Comparison of ENCODE assay signal across 23 mouse cellular contexts in genomic region chr13:52019647-52020046, GRCm38 (mm10).
DNase-seq lines count a peak whose midpoint lies in the region; ATAC-seq and TF ChIP-seq lines count a peak whose summit lies in the region.
"Had no signal": no experiment of that assay in that cellular context is flagged by ENCODE, and none has a peak within 500 bp of the region (broad histone marks: within the 10 kb centered on the region; RNA-seq: fewer than 3 reads in every experiment).

No protein-coding gene starts in this region.

- ATAC-seq in forebrain, embryonic 14.5 days = no peak
- no peak for ATAC-seq in forebrain, embryonic 12.5 days (ENCODE audit: low FRiP score)
- no peak for ATAC-seq in frontal cortex, adult (ENCODE audit: low TSS enrichment)
- ATAC-seq: CD4-positive, CD25-positive, alpha-beta regulatory T cell, adult 4 months; forebrain, embryonic 13.5 days had no signal

- WGBS in forebrain, embryonic 14.5 days = 89% methylated on average over 8 of the region's 8 CpGs
- WGBS in forebrain, embryonic 12.5 days = 90% methylated on average over 8 of the region's 8 CpGs
- WGBS in limb, embryonic 10.5 days = 91% methylated on average over 8 of the region's 8 CpGs

- DNase-seq in forebrain, embryonic 14.5 days (ENCODE audit: low spot score) = peak; percentile 55
- peak; percentile 32 to 70 for DNase-seq in layer of hippocampus, adult 18-20 months (ENCODE audit: low spot score in 2 of 2)
- no peak for DNase-seq in layer of hippocampus, postnatal 25 days (ENCODE audit: extremely low spot score in 1 of 2, low spot score in 1 of 2)
- DNase-seq in layer of hippocampus, adult 2 months (ENCODE audit: low spot score in 2 of 2) = peak; percentile 37 to 41
- no peak for DNase-seq in limb, embryonic 10.5 days (ENCODE audit: low spot score)
- no peak for DNase-seq in left cerebral cortex, adult 11 months (ENCODE audit: low spot score)
- DNase-seq: adrenal gland, postnatal 10 days; B cell, adult 2 months; cerebellum, adult 11-12 months; cerebellum, adult 9-10 months; cerebellum, postnatal 36 days; gastrocnemius, postnatal 14 days; heart, adult 2 months had no signal

- H3K9me3 ChIP-seq in forebrain, embryonic 14.5 days (replicated peaks; ENCODE audit: control insufficient read depth, low read length) = no peaks in the 10 kb centered on the region
- no peaks in the 10 kb centered on the region for H3K9me3 ChIP-seq in forebrain, embryonic 12.5 days
- H3K9me3 ChIP-seq in limb, embryonic 10.5 days (replicated peaks) = no peaks in the 10 kb centered on the region
- H3K9me3 ChIP-seq: embryonic facial prominence, embryonic 15.5 days; forebrain, embryonic 13.5 days; G1E; heart, embryonic 12.5 days; hindbrain, embryonic 10.5 days had no signal

- no peaks in the 10 kb centered on the region for H3K36me3 ChIP-seq in forebrain, embryonic 14.5 days (ENCODE audit: control insufficient read depth, insufficient read depth, low read length)
- no peaks in the 10 kb centered on the region for H3K36me3 ChIP-seq in forebrain, embryonic 12.5 days (replicated peaks)
- H3K36me3 ChIP-seq in limb, embryonic 10.5 days = no peaks in the 10 kb centered on the region
- H3K36me3 ChIP-seq: embryonic facial prominence, embryonic 15.5 days; G1E; heart, embryonic 12.5 days; hindbrain, embryonic 10.5 days had no signal

- no peak overlapping the region for H3K4me2 ChIP-seq in forebrain, embryonic 14.5 days (ENCODE audit: low read length)
- H3K4me2 ChIP-seq in forebrain, embryonic 12.5 days = no peak overlapping the region
- H3K4me2 ChIP-seq: embryonic facial prominence, embryonic 15.5 days; forebrain, embryonic 13.5 days; heart, embryonic 12.5 days; hindbrain, embryonic 14.5 days had no signal

- H3K4me1 ChIP-seq in forebrain, embryonic 14.5 days (ENCODE audit: control insufficient read depth, insufficient read depth, low read length) = peaks cover 20% of the 10 kb centered on the region
- H3K4me1 ChIP-seq in forebrain, embryonic 12.5 days = peaks cover 31% of the 10 kb centered on the region
- peaks cover 60% of the 10 kb centered on the region for H3K4me1 ChIP-seq in limb, embryonic 10.5 days

- H3K27me3 ChIP-seq in forebrain, embryonic 14.5 days (replicated peaks; ENCODE audit: control insufficient read depth, insufficient read depth, low read length) = no peaks in the 10 kb centered on the region
- H3K27me3 ChIP-seq in forebrain, embryonic 12.5 days = peaks cover 20% of the 10 kb centered on the region
- no peaks in the 10 kb centered on the region for H3K27me3 ChIP-seq in limb, embryonic 10.5 days (ENCODE audit: low read depth, poor library complexity, severe bottlenecking)
- H3K27me3 ChIP-seq: embryonic facial prominence, embryonic 15.5 days; forebrain, embryonic 13.5 days; heart, embryonic 12.5 days had no signal

- no peak overlapping the region for H3K27ac ChIP-seq in forebrain, embryonic 14.5 days (ENCODE audit: low read depth, low read length)
- H3K27ac ChIP-seq in forebrain, embryonic 12.5 days = no peak overlapping the region
- H3K27ac ChIP-seq in layer of hippocampus, adult 2 months = no peak overlapping the region
- H3K27ac ChIP-seq in limb, embryonic 10.5 days = 0 out of 2 replicates have a peak overlapping the region, but pooled peaks have one; percentile 15
- H3K27ac ChIP-seq: embryonic facial prominence, embryonic 15.5 days; forebrain, embryonic 13.5 days; heart, adult 2 months; hindbrain, embryonic 10.5 days; hindbrain, embryonic 14.5 days had no signal

- TF ChIP-seq CTCF in layer of hippocampus, adult 2 months (conservative IDR thresholded peaks at IDR 0.05) = no peak

- no peak overlapping the region for H3K9ac ChIP-seq in forebrain, embryonic 14.5 days (ENCODE audit: low read length)
- no peak overlapping the region for H3K9ac ChIP-seq in forebrain, embryonic 12.5 days
- H3K9ac ChIP-seq: embryonic facial prominence, embryonic 15.5 days; forebrain, embryonic 13.5 days; heart, embryonic 12.5 days; hindbrain, embryonic 14.5 days had no signal

- no peak overlapping the region for H3K4me3 ChIP-seq in forebrain, embryonic 14.5 days (ENCODE audit: low read depth, low read length)
- H3K4me3 ChIP-seq in forebrain, embryonic 12.5 days (replicated peaks) = no peak overlapping the region
- H3K4me3 ChIP-seq in layer of hippocampus, adult 2 months = no peak overlapping the region
- H3K4me3 ChIP-seq in limb, embryonic 10.5 days = no peak overlapping the region
- H3K4me3 ChIP-seq: embryonic facial prominence, embryonic 15.5 days; erythroblast, embryonic 14.5 days; forebrain, embryonic 13.5 days; heart, adult 2 months; heart, embryonic 12.5 days; hindbrain, embryonic 10.5 days had no signal

Comparison
In these comparisons a context has a peak if more than half of its experiments do, and no peak if none do; other contexts are left out.
1. DNase-seq: peak in forebrain, embryonic 14.5 days (single experiment), layer of hippocampus, adult 18-20 months (2 of 2) and layer of hippocampus, adult 2 months (2 of 2); none in layer of hippocampus, postnatal 25 days (0 of 2), limb, embryonic 10.5 days (single experiment) and left cerebral cortex, adult 11 months (single experiment).